Mouse (Mus musculus) heart, embryonic 15.5 days (tissue): Measurements from ENCODE around the gene Sgcg. TPM values are rescaled to one million over a fixed set of nuclear protein-coding genes. Genes with fewer than 3 reads are reported as not detected.

Experiments
- ATAC-seq: fragments of 200-750 bp; cut with Nextera tagmentation; replicated peaks from 2 replicates; pipeline ENCODE4 v1.8.0; 2017; ENCODE audit warnings: low read depth, moderate TSS enrichment; ENCODE audit not compliant: insufficient number of reproducible peaks, insufficient read depth, low FRiP score
- H3K27ac ChIP-seq: fragments of 300-500 bp; sonication (generic); 2 replicates; pipeline ENCODE4 v1.5.1; 2015; ENCODE audit warnings: mild to moderate bottlenecking, inconsistent platforms
- H3K27me3 ChIP-seq: fragments of 300-500 bp; sonication (generic); 2 replicates; pipeline ENCODE4 v1.6.1; 2015; ENCODE audit warnings: inconsistent platforms
- H3K36me3 ChIP-seq: fragments of 300-500 bp; sonication (generic); 2 replicates; pipeline ENCODE4 v1.6.1; 2015; ENCODE audit warnings: mild to moderate bottlenecking, inconsistent platforms
- H3K4me1 ChIP-seq: fragments of 300-500 bp; sonication (generic); replicated peaks from 2 replicates; pipeline ENCODE4 v1.6.1; 2015; ENCODE audit warnings: inconsistent platforms
- H3K4me2 ChIP-seq: fragments of 300-500 bp; sonication (generic); 2 replicates; pipeline ENCODE4 v1.6.1; 2015; ENCODE audit warnings: inconsistent platforms, mild to moderate bottlenecking, moderate library complexity
- H3K4me3 ChIP-seq: fragments of 300-500 bp; sonication (generic); 2 replicates; pipeline ENCODE4 v1.5.1; 2015; ENCODE audit warnings: mild to moderate bottlenecking, inconsistent platforms
- H3K9ac ChIP-seq: fragments of 300-500 bp; sonication (generic); 2 replicates; pipeline ENCODE4 v1.6.1; 2015; ENCODE audit warnings: mild to moderate bottlenecking, inconsistent platforms
- H3K9me3 ChIP-seq: fragments of 300-500 bp; sonication (generic); replicated peaks from 2 replicates; pipeline ENCODE4 v1.6.1; 2016; ENCODE audit warnings: inconsistent platforms
- WGBS: fragments of 180-500 bp; shearing (Covaris S2); methylation state at CpG from one replicate; pipeline ENCODE4 v1.1.7; 2015; ENCODE audit warnings: mixed read lengths; 5-methylcytosine and 5-hydroxymethylcytosine counted together
- polyA plus RNA-seq: library from polyadenylated mRNA; unstranded; fragments of >200 nt; fragmentation: Nextera tagmentation; extraction: Ambion mirVana; gene quantifications from 2 replicates; pipeline ENCODE4 v1.2.1, GENCODE M21; 2015

Gene Sgcg
- polyA plus RNA-seq, 1 experiment from 2014 or later, result 59.1 TPM

GRCm38 (mm10) chr14:61230179-61230578 lies 28.1 kb downstream of the Sgcg start:
- no peak for ATAC-seq
- no peak overlapping the region for H3K27ac ChIP-seq
- WGBS, result 77% methylated on average over 4 of the region's 4 CpGs
- no peak overlapping the region for H3K4me2 ChIP-seq
- no peaks in the 10 kb centered on the region for H3K9me3 ChIP-seq
- H3K27me3 ChIP-seq, result no peaks in the 10 kb centered on the region
- peaks cover 10% of the 10 kb centered on the region; the same call in 1 of the 2 replicates for H3K36me3 ChIP-seq
- H3K4me3 ChIP-seq, result no peak overlapping the region
- no peak overlapping the region for H3K9ac ChIP-seq
- no peaks in the 10 kb centered on the region for H3K4me1 ChIP-seq

GRCm38 (mm10) chr14:61229763-61230162 lies 28.5 kb downstream of the Sgcg start:
- ATAC-seq, result no peak
- WGBS, result 67% methylated on average over 5 of the region's 5 CpGs
- Histone ChIP-seq H3K9ac (no peak overlapping the region), H3K4me3 (no peak overlapping the region), H3K4me1 (no peaks in the 10 kb centered on the region), H3K4me2 (no peak overlapping the region), H3K36me3 (peaks cover 10% of the 10 kb centered on the region; the same call in 1 of the 2 replicates), H3K9me3 (no peaks in the 10 kb centered on the region), H3K27me3 (no peaks in the 10 kb centered on the region), H3K27ac (no peak overlapping the region)

GRCm38 (mm10) chr14:61226151-61226550 lies 32.1 kb downstream of the Sgcg start:
- Histone ChIP-seq H3K27ac (no peak overlapping the region), H3K36me3 (peaks cover 6% of the 10 kb centered on the region; the same call in 1 of the 2 replicates), H3K27me3 (no peaks in the 10 kb centered on the region), H3K4me2 (no peak overlapping the region), H3K4me3 (no peak overlapping the region), H3K4me1 (0 out of 2 replicates have a peak, but pooled peaks cover 6% of the 10 kb centered on the region), H3K9ac (no peak overlapping the region), H3K9me3 (no peaks in the 10 kb centered on the region)
- WGBS, result 53% methylated on average over 1 of the region's 1 CpGs
- ATAC-seq, result no peak

- Histone ChIP-seq H3K27ac (no peak overlapping the region), H3K9me3 (no peaks in the 10 kb centered on the region), H3K4me2 (no peak overlapping the region), H3K9ac (no peak overlapping the region), H3K27me3 (no peaks in the 10 kb centered on the region), H3K4me1 (0 out of 2 replicates have a peak, but pooled peaks cover 6% of the 10 kb centered on the region), H3K36me3 (peaks cover 6% of the 10 kb centered on the region; the same call in 1 of the 2 replicates), H3K4me3 (no peak overlapping the region)
- ATAC-seq, result no peak
- 60% methylated on average over 5 of the region's 5 CpGs for WGBS
Measured at GRCm38 (mm10) chr14:61224387-61225077, 33.8 kb downstream of the Sgcg start.

- H3K9me3 ChIP-seq, result no peaks in the 10 kb centered on the region
- H3K4me2 ChIP-seq, result no peak overlapping the region
- H3K4me1 ChIP-seq, result 0 out of 2 replicates have a peak, but pooled peaks cover 6% of the 10 kb centered on the region
- ATAC-seq, result no peak
- peaks cover 6% of the 10 kb centered on the region; the same call in 1 of the 2 replicates for H3K36me3 ChIP-seq
- no peak overlapping the region for H3K27ac ChIP-seq
- H3K4me3 ChIP-seq, result no peak overlapping the region
- no peak overlapping the region for H3K9ac ChIP-seq
- 43% methylated on average over 4 of the region's 4 CpGs for WGBS
- H3K27me3 ChIP-seq, result no peaks in the 10 kb centered on the region
Measured at GRCm38 (mm10) chr14:61223740-61224139, 34.5 kb downstream of the Sgcg start.

- peaks cover 6% of the 10 kb centered on the region; the same call in 1 of the 2 replicates for H3K36me3 ChIP-seq
- 0 out of 2 replicates have a peak, but pooled peaks cover 6% of the 10 kb centered on the region for H3K4me1 ChIP-seq
- ATAC-seq, result no peak
- H3K27me3 ChIP-seq, result no peaks in the 10 kb centered on the region
- WGBS, result 46% methylated on average over 6 of the region's 6 CpGs
- no peak overlapping the region for H3K9ac ChIP-seq
- H3K4me3 ChIP-seq, result no peak overlapping the region
- H3K4me2 ChIP-seq, result no peak overlapping the region
- H3K27ac ChIP-seq, result no peak overlapping the region
- H3K9me3 ChIP-seq, result no peaks in the 10 kb centered on the region
Measured at GRCm38 (mm10) chr14:61222506-61222905, 35.8 kb downstream of the Sgcg start.

- Histone ChIP-seq H3K27me3 (no peaks in the 10 kb centered on the region), H3K9ac (no peak overlapping the region), H3K9me3 (no peaks in the 10 kb centered on the region), H3K4me2 (no peak overlapping the region), H3K4me3 (no peak overlapping the region), H3K27ac (no peak overlapping the region), H3K36me3 (peaks cover 4% of the 10 kb centered on the region; the same call in 1 of the 2 replicates), H3K4me1 (0 out of 2 replicates have a peak, but pooled peaks cover 6% of the 10 kb centered on the region)
- 76% methylated on average over 5 of the region's 5 CpGs for WGBS
- ATAC-seq, result no peak
Measured at GRCm38 (mm10) chr14:61221166-61221565, 37.1 kb downstream of the Sgcg start.

GRCm38 (mm10) chr14:61211754-61212153 lies 46.5 kb downstream of the Sgcg start:
- no peak overlapping the region for H3K4me2 ChIP-seq
- 85% methylated on average over 6 of the region's 6 CpGs for WGBS
- H3K9ac ChIP-seq, result no peak overlapping the region
- peaks cover 39% of the 10 kb centered on the region for H3K36me3 ChIP-seq
- ATAC-seq, result no peak
- no peaks in the 10 kb centered on the region for H3K27me3 ChIP-seq
- no peak overlapping the region for H3K4me3 ChIP-seq
- no peaks in the 10 kb centered on the region for H3K9me3 ChIP-seq
- H3K4me1 ChIP-seq, result no peaks in the 10 kb centered on the region
- H3K27ac ChIP-seq, result no peak overlapping the region

- Histone ChIP-seq H3K9ac (no peak overlapping the region), H3K27ac (no peak overlapping the region), H3K27me3 (no peaks in the 10 kb centered on the region), H3K9me3 (no peaks in the 10 kb centered on the region), H3K4me1 (no peaks in the 10 kb centered on the region), H3K4me2 (no peak overlapping the region), H3K4me3 (no peak overlapping the region), H3K36me3 (peaks cover 53% of the 10 kb centered on the region)
- ATAC-seq, result no peak
- 75% methylated on average over 5 of the region's 5 CpGs for WGBS
Measured at GRCm38 (mm10) chr14:61210111-61210510, 48.2 kb downstream of the Sgcg start.

GRCm38 (mm10) chr14:61194416-61194815 lies 63.9 kb downstream of the Sgcg start:
- ATAC-seq, result no peak
- H3K9me3 ChIP-seq, result no peaks in the 10 kb centered on the region
- no peaks in the 10 kb centered on the region for H3K4me1 ChIP-seq
- 89% methylated on average over 4 of the region's 4 CpGs for WGBS
- no peaks in the 10 kb centered on the region for H3K27me3 ChIP-seq
- H3K4me2 ChIP-seq, result no peak overlapping the region
- H3K4me3 ChIP-seq, result no peak overlapping the region
- H3K36me3 ChIP-seq, result peaks cover 36% of the 10 kb centered on the region
- no peak overlapping the region for H3K27ac ChIP-seq
- H3K9ac ChIP-seq, result no peak overlapping the region

- H3K27ac ChIP-seq, result no peak overlapping the region
- H3K9me3 ChIP-seq, result no peaks in the 10 kb centered on the region
- H3K4me3 ChIP-seq, result no peak overlapping the region
- no peak overlapping the region for H3K4me2 ChIP-seq
- no peaks in the 10 kb centered on the region for H3K27me3 ChIP-seq
- 82% methylated on average over 10 of the region's 10 CpGs for WGBS
- H3K36me3 ChIP-seq, result peaks cover 34% of the 10 kb centered on the region
- no peak overlapping the region for H3K9ac ChIP-seq
- ATAC-seq, result no peak
- H3K4me1 ChIP-seq, result no peaks in the 10 kb centered on the region
Measured at GRCm38 (mm10) chr14:61192326-61192725, 66.0 kb downstream of the Sgcg start.

GRCm38 (mm10) chr14:61191904-61192303 lies 66.4 kb downstream of the Sgcg start:
- Histone ChIP-seq H3K27ac (no peak overlapping the region), H3K9ac (no peak overlapping the region), H3K9me3 (no peaks in the 10 kb centered on the region), H3K4me1 (no peaks in the 10 kb centered on the region), H3K36me3 (peaks cover 31% of the 10 kb centered on the region), H3K27me3 (no peaks in the 10 kb centered on the region), H3K4me3 (no peak overlapping the region), H3K4me2 (no peak overlapping the region)
- WGBS, result 82% methylated on average over 7 of the region's 7 CpGs
- ATAC-seq, result no peak
